Mouse (Mus musculus): ENCODE data around the gene Gm10521.
"Not testable (repeated sequence)": the region's sequence is repeated elsewhere in the genome, so short reads cannot be mapped to it uniquely, and the experiment has no call there.

Gene Gm10521

DNA sequence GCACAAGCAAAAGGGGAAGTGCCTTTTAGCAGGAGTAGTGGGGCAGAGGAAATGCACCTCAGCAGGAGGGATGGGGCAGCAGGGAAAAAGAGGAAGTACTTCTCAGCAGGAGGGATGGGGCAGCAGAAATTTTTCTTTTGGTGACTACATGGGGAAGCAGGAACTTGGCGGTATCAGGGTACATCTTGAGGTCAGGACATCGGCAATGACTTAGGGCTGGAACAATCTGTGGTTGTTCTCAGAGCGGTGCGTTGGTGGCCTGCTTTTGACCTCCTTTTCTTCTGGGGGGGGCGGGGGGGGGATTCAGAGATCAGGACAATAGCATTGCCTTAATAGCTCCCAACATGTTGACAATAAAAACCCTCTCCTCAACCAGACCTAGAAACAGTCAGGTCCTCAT is at the start of gene Gm10521:
Gene Gm10521 (plus strand): TSS at position 301 of the 400 bp plus-strand sequence.
- DNase-seq: not testable (repeated sequence)

- no peak for DNase-seq
Measured at GRCm38 (mm10) chr1:171848201-171848600, 47.3 kb upstream of the Gm10521 start.

DNA sequence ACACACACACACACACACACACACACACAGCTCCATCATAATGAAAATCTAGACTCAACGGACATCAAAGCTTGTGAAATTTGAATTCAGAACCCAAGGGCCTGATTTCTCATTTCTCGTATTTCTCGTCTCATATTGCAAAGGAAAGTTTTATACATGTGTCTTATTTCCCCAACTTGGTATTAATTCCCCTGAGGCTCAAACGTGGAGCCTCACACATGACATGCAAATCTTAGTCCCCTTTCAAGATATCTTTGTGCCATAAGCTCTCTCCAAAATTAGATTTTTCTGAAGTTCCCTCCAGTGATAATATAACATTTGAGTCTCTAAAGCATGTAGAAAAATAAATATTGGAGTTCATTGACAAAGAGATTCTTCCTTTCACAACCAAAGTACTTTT is 46.7 kb upstream of the Gm10521 start:
- no peak for DNase-seq

GRCm38 (mm10) chr1:171849454-171849853 is 46.0 kb upstream of the Gm10521 start:
- DNase-seq: peak; percentile 67

DNA sequence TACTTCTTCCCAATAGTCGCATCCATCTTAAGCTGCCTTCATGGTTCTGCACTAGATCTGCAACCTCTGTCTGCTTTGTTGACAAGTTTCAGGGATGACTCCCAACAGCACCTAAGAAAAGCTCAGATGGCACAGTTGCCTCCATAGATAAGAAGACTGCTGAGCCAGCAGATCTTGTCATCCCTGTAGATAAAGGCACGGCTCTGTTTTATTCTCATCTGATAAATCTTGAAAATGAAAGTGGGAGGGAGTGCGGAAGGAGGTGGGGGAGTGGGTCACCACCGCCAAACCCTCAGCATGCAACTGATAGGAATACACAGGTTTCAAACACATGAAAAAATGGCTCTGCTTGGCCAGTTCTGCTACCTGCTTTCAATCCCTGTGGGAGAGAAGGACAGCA is 30.0 kb upstream of the Gm10521 start:
- DNase-seq: no peak

- no peak for DNase-seq
Measured at GRCm38 (mm10) chr1:171886989-171887388, 8.5 kb upstream of the Gm10521 start.

- no peak for DNase-seq
Measured at GRCm38 (mm10) chr1:171904011-171904410, 8.5 kb downstream of the Gm10521 start.

GRCm38 (mm10) chr1:171915638-171916458 is 20.4 kb downstream of the Gm10521 start:
- DNase-seq: no peak

GRCm38 (mm10) chr1:171917305-171918039 is 22.0 kb downstream of the Gm10521 start, which contains the start of gene Slamf6:
Slamf6 (plus strand) TSS chr1:171917515.
- peak; percentile 11 for DNase-seq

DNA sequence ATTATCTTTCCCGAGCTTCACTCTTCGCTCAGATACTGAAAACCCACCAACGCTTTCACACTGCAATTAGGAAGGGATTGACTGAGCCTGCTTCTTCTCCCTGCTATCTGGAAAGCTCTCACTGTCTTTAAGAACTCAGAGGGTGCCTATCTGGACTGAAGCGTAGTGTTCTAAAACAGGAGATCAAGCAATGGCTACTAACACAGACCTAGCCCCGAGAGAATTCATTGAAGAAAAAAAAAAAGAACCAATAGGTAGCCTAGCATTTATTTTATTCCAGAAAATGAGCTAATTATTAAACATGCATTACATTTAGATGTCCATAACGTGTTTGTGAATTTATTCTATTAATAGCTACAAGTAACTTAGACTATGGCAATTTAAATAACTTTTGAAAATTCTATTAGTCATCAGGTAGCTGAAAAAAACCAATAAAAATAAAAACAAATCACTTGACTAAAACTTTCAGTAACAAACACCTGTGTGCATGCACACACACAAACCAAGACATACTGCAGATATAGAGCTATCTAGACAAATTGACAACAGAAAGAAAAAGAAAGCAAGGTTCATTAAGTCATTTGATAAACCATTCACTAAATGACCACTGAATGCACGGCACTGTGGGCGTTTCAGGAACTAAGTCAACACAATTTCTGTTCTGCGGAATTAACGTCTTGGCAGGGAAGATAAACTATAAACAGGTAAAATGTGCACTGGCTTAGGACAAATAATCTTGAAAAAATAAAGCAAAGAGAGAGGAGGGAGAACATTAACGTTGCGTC is 22.9 kb downstream of the Gm10521 start:
- DNase-seq: no peak

- DNase-seq: no peak
Measured at GRCm38 (mm10) chr1:171919193-171919592, 23.7 kb downstream of the Gm10521 start.

DNA sequence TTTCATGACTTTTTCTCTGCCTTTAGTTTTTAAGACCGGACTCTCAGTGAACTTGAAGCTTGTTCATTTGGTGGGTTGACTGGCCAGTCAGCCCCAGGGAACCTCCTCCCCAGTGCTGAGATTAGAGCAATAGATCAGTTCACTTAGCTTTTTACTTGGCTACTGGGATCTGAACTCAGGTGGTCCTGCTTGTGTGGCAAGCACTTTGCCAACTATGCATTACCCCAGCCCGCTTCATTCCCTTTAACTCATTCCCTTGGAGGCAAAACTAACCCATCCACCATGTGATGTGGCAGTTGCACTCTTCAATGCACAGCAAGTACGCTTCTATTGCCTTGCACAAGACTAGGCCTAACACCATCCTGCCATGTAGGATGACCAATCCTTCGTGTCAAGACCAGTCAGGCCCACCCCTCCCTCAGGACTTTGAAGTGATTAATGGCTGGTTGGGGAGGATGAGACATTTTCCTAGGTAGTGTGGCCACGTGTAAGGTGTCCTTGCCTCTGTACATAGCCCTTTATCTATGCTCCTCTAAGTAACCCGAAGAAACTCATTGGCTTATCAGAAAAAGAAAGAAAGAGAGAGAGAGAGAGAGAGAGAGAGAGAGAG is 24.5 kb downstream of the Gm10521 start:
- DNase-seq: no peak

DNA sequence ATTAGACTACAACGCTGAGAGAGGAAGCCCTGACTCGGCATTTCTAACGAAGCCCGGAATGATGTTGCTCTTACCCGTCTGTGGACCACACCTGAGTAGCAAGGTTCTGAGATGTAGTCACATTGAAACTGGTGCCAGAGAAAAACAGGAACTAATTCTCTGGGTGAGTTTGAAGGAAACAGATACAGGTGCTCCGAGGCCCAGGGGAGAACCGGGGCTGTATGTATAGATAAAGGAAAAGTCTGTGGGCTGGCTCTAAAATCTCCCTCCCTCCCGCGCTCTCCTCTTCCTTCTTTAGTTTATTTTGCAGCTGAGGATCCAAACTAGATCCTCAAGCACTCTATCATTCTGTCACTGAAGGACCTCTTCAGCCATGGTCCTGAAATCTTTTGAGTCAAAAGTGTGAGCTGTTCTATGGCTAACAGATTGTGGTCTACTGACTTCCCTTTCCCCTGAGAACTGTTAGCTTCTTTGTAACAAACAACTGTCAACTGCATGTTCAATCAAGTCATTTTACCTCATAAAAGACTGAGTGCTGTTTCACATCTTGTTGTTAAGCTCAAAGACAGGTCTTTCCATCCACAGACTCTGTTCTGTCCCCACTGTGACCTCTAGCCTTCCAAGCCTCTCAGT is 25.6 kb downstream of the Gm10521 start:
- no peak for DNase-seq

GRCm38 (mm10) chr1:171921641-171922040 is 26.2 kb downstream of the Gm10521 start:
- no peak for DNase-seq

DNA sequence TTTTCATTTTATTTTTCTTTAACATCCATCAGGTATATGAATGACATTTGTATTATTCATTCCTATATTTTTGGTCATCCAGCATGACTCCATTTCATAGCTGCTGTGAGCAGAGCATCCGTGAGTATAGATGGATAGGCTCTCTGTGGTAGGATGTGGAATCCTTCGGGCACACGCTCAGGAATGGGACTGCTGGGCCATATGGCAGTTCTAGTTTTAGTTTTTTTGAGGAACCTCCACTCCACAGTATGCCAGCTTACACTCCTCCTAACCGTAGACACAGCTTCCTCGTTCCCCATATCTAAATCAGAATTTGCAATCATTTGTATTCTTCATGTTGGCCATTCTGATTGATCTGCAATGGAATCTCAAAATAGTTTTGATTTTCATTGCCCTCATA is 27.4 kb downstream of the Gm10521 start:
- DNase-seq: no peak

- DNase-seq: no peak
Measured at GRCm38 (mm10) chr1:171924900-171925299, 29.4 kb downstream of the Gm10521 start.

- DNase-seq: no peak
Measured at GRCm38 (mm10) chr1:171933851-171934250, 38.4 kb downstream of the Gm10521 start.

DNA sequence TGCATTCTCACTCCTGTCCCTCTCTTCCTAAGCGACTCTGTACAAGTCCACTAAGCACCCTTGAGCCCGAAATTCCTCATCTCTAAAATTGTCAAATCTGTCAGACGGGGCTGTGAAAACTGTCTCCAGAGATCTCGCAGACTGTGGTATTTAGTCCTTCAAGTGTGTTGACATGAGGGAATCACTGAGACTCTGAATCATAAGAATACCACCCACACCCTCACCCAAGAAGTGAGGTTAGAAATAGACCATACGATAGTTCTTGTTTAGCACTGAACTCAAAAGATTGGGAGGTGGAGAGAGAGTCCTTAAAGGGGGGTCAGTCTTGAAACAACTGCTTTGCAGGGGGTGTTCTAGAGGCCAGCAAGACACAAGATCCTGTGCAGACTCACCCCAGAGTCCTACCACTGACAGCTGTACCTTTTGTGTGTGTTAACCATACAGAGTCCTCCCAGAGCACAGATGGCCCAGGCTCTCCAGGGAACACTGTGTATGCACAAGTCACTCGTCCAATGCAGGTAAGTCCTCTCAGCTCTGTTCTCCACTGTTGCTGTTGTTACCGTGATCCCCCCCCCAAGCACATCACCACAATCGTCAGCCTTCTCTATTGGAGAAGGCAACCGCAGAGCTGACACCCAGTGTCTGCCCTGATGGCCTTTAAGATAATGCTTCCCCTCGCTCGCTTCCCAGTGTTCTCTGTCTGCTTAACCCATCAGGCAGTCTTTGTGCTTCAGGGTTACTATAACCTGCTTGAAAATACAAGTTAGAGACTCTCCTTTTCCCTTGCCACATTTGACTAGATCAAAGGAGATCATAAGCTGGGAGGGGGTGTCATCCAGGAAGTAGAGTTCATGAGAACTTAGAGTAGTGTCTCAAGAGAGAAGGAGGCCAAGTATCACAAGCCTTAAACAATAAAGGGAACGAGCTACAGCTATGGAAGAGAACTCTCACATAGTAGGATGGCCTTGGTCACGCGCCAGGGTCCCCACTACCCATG is 43.8 kb downstream of the Gm10521 start:
- no peak for DNase-seq

- no peak for DNase-seq
Measured at GRCm38 (mm10) chr1:171940626-171941025, 45.2 kb downstream of the Gm10521 start.

DNA sequence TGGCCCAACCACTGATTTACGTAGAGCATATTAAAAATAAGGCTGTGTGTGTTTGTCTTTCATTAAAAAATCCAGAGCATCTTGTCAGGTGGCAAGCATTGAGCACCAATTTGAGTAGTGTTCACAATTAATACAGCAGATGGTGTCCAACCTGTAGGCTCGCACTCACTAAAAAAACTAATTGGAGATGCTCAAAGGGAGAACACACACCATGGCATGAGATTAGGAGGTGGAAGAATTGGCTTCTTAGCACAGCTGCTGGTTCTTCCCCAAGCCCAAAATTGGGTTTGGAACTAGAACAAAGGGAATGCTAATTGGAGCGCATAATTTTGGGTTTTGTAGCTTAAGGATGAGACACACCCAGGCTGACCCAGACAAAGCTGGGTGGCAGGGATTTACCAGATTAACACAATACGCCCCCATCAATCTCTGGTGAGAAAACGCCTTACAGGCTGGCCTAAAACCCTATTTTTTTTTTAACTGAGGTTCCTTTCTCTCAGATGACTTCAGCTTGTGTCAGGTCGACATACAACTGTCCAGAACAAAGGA is 51.1 kb downstream of the Gm10521 start:
- no peak for DNase-seq
